Mouse (Mus musculus) C2C12 (cell line): ENCODE results near the gene Ptpn20. TPM values are rescaled to one million over a fixed set of nuclear protein-coding genes. Genes with fewer than 3 reads are reported as not detected.

Experiments
- H3K27me3 ChIP-seq: one replicate; pipeline ENCODE4 v1.6.1; 2011; ENCODE audit not compliant: control insufficient read depth, insufficient read depth, insufficient read length
- H3K36me3 ChIP-seq: one replicate; pipeline ENCODE4 v1.6.1; 2011; ENCODE audit not compliant: control insufficient read depth, insufficient read depth
- H3K4me3 ChIP-seq: one replicate; pipeline ENCODE4 v1.5.1; 2011; ENCODE audit warnings: mild to moderate bottlenecking, control low read depth; ENCODE audit not compliant: poor library complexity, insufficient read depth, severe bottlenecking
- H3K79me2 ChIP-seq: one replicate; pipeline ENCODE4 v1.6.1; 2011; ENCODE audit not compliant: control insufficient read depth, insufficient read depth
- H3K79me3 ChIP-seq: one replicate; pipeline ENCODE4 v1.6.1; 2011; ENCODE audit warnings: low read depth, control low read depth
- H3ac ChIP-seq: one replicate; pipeline ENCODE3; 2011; ENCODE audit warnings: low read depth; ENCODE audit not compliant: control insufficient read depth, insufficient read length
- CEBPB ChIP-seq: IDR thresholded peaks from one replicate; pipeline ENCODE4 v1.6.1; 2011; ENCODE audit warnings: low read depth, mild to moderate bottlenecking, control low read depth, moderate library complexity
- CTCF ChIP-seq: IDR thresholded peaks from one replicate; pipeline ENCODE4 v1.5.1; 2011; ENCODE audit not compliant: control insufficient read depth, insufficient read depth, insufficient read length
- FOSL1 ChIP-seq: IDR thresholded peaks from one replicate; pipeline ENCODE4 v1.8.0; 2011; ENCODE audit warnings: mild to moderate bottlenecking, low read length; ENCODE audit not compliant: poor library complexity, insufficient read depth, severe bottlenecking
- MAX ChIP-seq: IDR thresholded peaks from one replicate; pipeline ENCODE4 v1.6.1; 2011; ENCODE audit warnings: mild to moderate bottlenecking, control low read depth
- MYOD1 ChIP-seq: IDR thresholded peaks from one replicate; pipeline ENCODE4 v1.6.1; 2011; ENCODE audit warnings: low read depth; ENCODE audit not compliant: control insufficient read depth, insufficient read length
- MYOG ChIP-seq: IDR thresholded peaks from one replicate; pipeline ENCODE4 v1.6.1; 2011; ENCODE audit not compliant: control insufficient read depth, insufficient read length; ENCODE audit errors: extremely low read depth
- USF1 ChIP-seq: IDR thresholded peaks from one replicate; pipeline ENCODE4 v1.6.1; 2011; ENCODE audit warnings: low read depth, mild to moderate bottlenecking, control low read depth, moderate library complexity
- long read RNA-seq, 2 experiments: library from polyadenylated mRNA; unstranded; transcript quantifications; one replicate each; pipeline ENCODE4 v2.0.0; 2019 to 2020
- polyA plus RNA-seq: library from polyadenylated mRNA; unstranded; fragments of >200 nt; fragmentation: generic; extraction: Trizol; gene quantifications from one replicate; pipeline ENCODE4 v1.2.1, GENCODE M21; 2012; ENCODE audit warnings: missing spikeins

Ptpn20 gene
- polyA plus RNA-seq: not detected
- long read RNA-seq, experiment 1: 0 reads
- long read RNA-seq, experiment 2: 0 reads

GRCm38 (mm10) chr14:33588951-33589350 lies at the start of gene Ptpn20:
Ptpn20 (plus strand) TSS chr14:33589207.
- Histone ChIP-seq H3K27me3 (peaks cover 5% of the 10 kb centered on the region), H3ac (no peak within 1 kb of the TSS), H3K4me3 (no peak within 1 kb of the TSS), H3K36me3 (no peaks in the 10 kb centered on the region), H3K79me3 (no peaks in the 10 kb centered on the region), H3K79me2 (no peaks in the 10 kb centered on the region)
- no peak for TF ChIP-seq CEBPB

GRCm38 (mm10) chr14:33539559-33540167 lies 49.3 kb upstream of the Ptpn20 start:
- H3ac ChIP-seq: no peak overlapping the region
- H3K4me3 ChIP-seq: no peak overlapping the region
- no peaks in the 10 kb centered on the region for H3K36me3 ChIP-seq
- no peaks in the 10 kb centered on the region for H3K79me2 ChIP-seq
- no peak for TF ChIP-seq MYOD1
- TF ChIP-seq CEBPB: no peak
- TF ChIP-seq MAX: no peak
- no peak for TF ChIP-seq CTCF
- no peak for TF ChIP-seq USF1
- no peak for TF ChIP-seq FOSL1
- no peak for TF ChIP-seq MYOG
- no peaks in the 10 kb centered on the region for H3K79me3 ChIP-seq
- peaks cover 31% of the 10 kb centered on the region for H3K27me3 ChIP-seq

GRCm38 (mm10) chr14:33545565-33546143 lies 43.4 kb upstream of the Ptpn20 start:
- no peak overlapping the region for H3ac ChIP-seq
- H3K79me3 ChIP-seq: no peaks in the 10 kb centered on the region
- no peaks in the 10 kb centered on the region for H3K79me2 ChIP-seq
- no peaks in the 10 kb centered on the region for H3K36me3 ChIP-seq
- no peak for TF ChIP-seq CTCF
- TF ChIP-seq MYOG: no peak
- H3K4me3 ChIP-seq: no peak overlapping the region
- H3K27me3 ChIP-seq: peaks cover 26% of the 10 kb centered on the region

- peaks cover 24% of the 10 kb centered on the region for H3K27me3 ChIP-seq
- no peaks in the 10 kb centered on the region for H3K79me2 ChIP-seq
- no peak overlapping the region for H3ac ChIP-seq
- no peaks in the 10 kb centered on the region for H3K79me3 ChIP-seq
- H3K4me3 ChIP-seq: no peak overlapping the region
- TF ChIP-seq FOSL1 (no peak), MYOG (no peak), USF1 (no peak), CEBPB (no peak), MYOD1 (no peak), MAX (no peak), CTCF (no peak)
- H3K36me3 ChIP-seq: no peaks in the 10 kb centered on the region
These were observed 40.4 kb upstream of the Ptpn20 start for GRCm38 (mm10) chr14:33548650-33549049.

GRCm38 (mm10) chr14:33549856-33550255 lies 39.2 kb upstream of the Ptpn20 start:
- H3K36me3 ChIP-seq: no peaks in the 10 kb centered on the region
- H3K27me3 ChIP-seq: peaks cover 21% of the 10 kb centered on the region
- H3K79me2 ChIP-seq: no peaks in the 10 kb centered on the region
- no peak overlapping the region for H3K4me3 ChIP-seq
- no peak overlapping the region for H3ac ChIP-seq
- TF ChIP-seq MAX (no peak), FOSL1 (no peak), CTCF (no peak), MYOD1 (no peak), USF1 (no peak), MYOG (no peak), CEBPB (no peak)
- no peaks in the 10 kb centered on the region for H3K79me3 ChIP-seq

GRCm38 (mm10) chr14:33570737-33571136 lies 18.3 kb upstream of the Ptpn20 start:
- Histone ChIP-seq H3K79me3 (no peaks in the 10 kb centered on the region), H3K27me3 (peaks cover 18% of the 10 kb centered on the region), H3K36me3 (no peaks in the 10 kb centered on the region), H3K4me3 (no peak overlapping the region), H3K79me2 (no peaks in the 10 kb centered on the region), H3ac (no peak overlapping the region)
- no peak for TF ChIP-seq FOSL1
- no peak for TF ChIP-seq MYOG
- no peak for TF ChIP-seq MAX
- no peak for TF ChIP-seq CEBPB
- no peak for TF ChIP-seq MYOD1
- no peak for TF ChIP-seq CTCF
- no peak for TF ChIP-seq USF1
